In the genomic region with DNA sequence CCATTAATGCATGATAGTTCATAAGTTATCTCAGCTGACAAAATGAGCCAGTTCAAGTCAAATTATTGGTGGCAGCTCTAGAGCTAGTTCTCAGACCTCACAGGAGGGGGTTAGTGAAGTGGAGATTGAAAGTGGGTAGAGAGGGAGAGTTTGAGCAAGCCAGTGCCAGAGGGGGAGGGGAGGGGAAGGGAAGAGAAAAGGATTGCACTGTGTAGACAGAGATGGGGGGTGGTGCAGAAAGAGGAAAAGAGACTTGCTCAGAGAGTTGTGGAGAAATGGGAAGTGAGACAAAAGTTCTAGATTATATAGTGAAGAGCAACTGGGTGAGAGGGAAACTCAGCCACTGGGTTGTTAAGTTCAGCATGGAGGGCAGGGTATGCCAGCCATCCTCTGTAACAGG, we compare ENCODE assay signal across 28 mouse cellular contexts. TPM values are rescaled to one million over a fixed set of nuclear protein-coding genes. Genes with fewer than 3 reads are reported as not detected.
A peak's percentile ranks its signal among the peaks of the same experiment; 100 is the strongest.
DNase-seq lines count a peak whose midpoint lies in the region; ATAC-seq and TF ChIP-seq lines count a peak whose summit lies in the region.
"Had no signal": no experiment of that assay in that cellular context is flagged by ENCODE, and none has a peak within 500 bp of the region (broad histone marks: within the 10 kb centered on the region; RNA-seq: fewer than 3 reads in every experiment).

No protein-coding gene starts in this region.

- TF ChIP-seq EP300 in lung, postnatal 0 days (IDR thresholded peaks at IDR 0.05), result no peak

- H3K9me3 ChIP-seq in lung, postnatal 0 days (ENCODE audit: low read length), result no peaks in the 10 kb centered on the region
- H3K9me3 ChIP-seq in intestine, embryonic 16.5 days (ENCODE audit: control insufficient read depth, low read length), result no peaks in the 10 kb centered on the region
- H3K9me3 ChIP-seq: embryonic facial prominence, embryonic 12.5 days; forebrain, embryonic 15.5 days; hindbrain, embryonic 10.5 days; hindbrain, embryonic 15.5 days; kidney, embryonic 15.5 days; limb, embryonic 13.5 days; liver, embryonic 12.5 days; megakaryocyte, embryonic 14.5 days; midbrain, embryonic 12.5 days; neural tube, embryonic 13.5 days had no signal

- no peaks in the 10 kb centered on the region for H3K4me1 ChIP-seq in lung, postnatal 0 days (ENCODE audit: insufficient read depth, low read depth, low read length)
- no peaks in the 10 kb centered on the region for H3K4me1 ChIP-seq in intestine, embryonic 16.5 days (ENCODE audit: control insufficient read depth, insufficient read depth, low read length)
- H3K4me1 ChIP-seq: embryonic facial prominence, embryonic 12.5 days; forebrain, embryonic 15.5 days; hindbrain, embryonic 10.5 days; hindbrain, embryonic 15.5 days; kidney, embryonic 15.5 days; limb, embryonic 13.5 days; liver, embryonic 12.5 days; midbrain, embryonic 12.5 days; neural tube, embryonic 13.5 days had no signal

- H3K4me3 ChIP-seq in lung, postnatal 0 days (ENCODE audit: low read depth, low read length), result no peak overlapping the region
- no peak overlapping the region for H3K4me3 ChIP-seq in intestine, embryonic 16.5 days (ENCODE audit: low read length)
- H3K4me3 ChIP-seq: embryonic facial prominence, embryonic 12.5 days; forebrain, embryonic 15.5 days; hindbrain, embryonic 10.5 days; hindbrain, embryonic 15.5 days; kidney, embryonic 15.5 days; limb, embryonic 13.5 days; liver, embryonic 12.5 days; megakaryocyte, embryonic 14.5 days; midbrain, embryonic 12.5 days; neural tube, embryonic 13.5 days had no signal

- H3K27me3 ChIP-seq in lung, postnatal 0 days (replicated peaks; ENCODE audit: insufficient read depth, low read length), result no peaks in the 10 kb centered on the region
- H3K27me3 ChIP-seq in intestine, embryonic 16.5 days (replicated peaks; ENCODE audit: control insufficient read depth, insufficient read depth, low read length), result no peaks in the 10 kb centered on the region
- H3K27me3 ChIP-seq: embryonic facial prominence, embryonic 12.5 days; forebrain, embryonic 15.5 days; hindbrain, embryonic 15.5 days; kidney, embryonic 15.5 days; limb, embryonic 13.5 days; liver, embryonic 12.5 days; midbrain, embryonic 12.5 days; neural tube, embryonic 13.5 days had no signal

- no peak for TF ChIP-seq CTCF in lung, postnatal 0 days (IDR thresholded peaks at IDR 0.05)

- no peak overlapping the region for H3K27ac ChIP-seq in lung, postnatal 0 days (ENCODE audit: low read length)
- H3K27ac ChIP-seq in intestine, embryonic 16.5 days (ENCODE audit: low read length), result no peak overlapping the region
- H3K27ac ChIP-seq: embryonic facial prominence, embryonic 12.5 days; forebrain, embryonic 15.5 days; hindbrain, embryonic 10.5 days; hindbrain, embryonic 15.5 days; kidney, embryonic 15.5 days; limb, embryonic 13.5 days; liver, embryonic 12.5 days; midbrain, embryonic 12.5 days; neural tube, embryonic 13.5 days had no signal

- H3K4me2 ChIP-seq in lung, postnatal 0 days (replicated peaks; ENCODE audit: low read depth, low read length), result no peak overlapping the region
- H3K4me2 ChIP-seq in intestine, embryonic 16.5 days (ENCODE audit: low read depth, low read length), result no peak overlapping the region
- H3K4me2 ChIP-seq: embryonic facial prominence, embryonic 12.5 days; forebrain, embryonic 15.5 days; hindbrain, embryonic 15.5 days; kidney, embryonic 15.5 days; limb, embryonic 13.5 days; liver, embryonic 12.5 days; midbrain, embryonic 12.5 days; neural tube, embryonic 13.5 days had no signal

- no peaks in the 10 kb centered on the region for H3K36me3 ChIP-seq in lung, postnatal 0 days (ENCODE audit: insufficient read depth, low read length)
- H3K36me3 ChIP-seq in intestine, embryonic 16.5 days (ENCODE audit: control insufficient read depth, insufficient read depth, low read length), result no peaks in the 10 kb centered on the region
- H3K36me3 ChIP-seq: embryonic facial prominence, embryonic 12.5 days; forebrain, embryonic 15.5 days; hindbrain, embryonic 10.5 days; hindbrain, embryonic 15.5 days; kidney, embryonic 15.5 days; limb, embryonic 13.5 days; liver, embryonic 12.5 days; midbrain, embryonic 12.5 days; neural tube, embryonic 13.5 days had no signal

- no peak overlapping the region for H3K9ac ChIP-seq in lung, postnatal 0 days (replicated peaks; ENCODE audit: low read depth)
- H3K9ac ChIP-seq in intestine, embryonic 16.5 days (ENCODE audit: low read depth, low read length), result no peak overlapping the region
- H3K9ac ChIP-seq: embryonic facial prominence, embryonic 12.5 days; forebrain, embryonic 15.5 days; hindbrain, embryonic 15.5 days; kidney, embryonic 15.5 days; limb, embryonic 13.5 days; liver, embryonic 12.5 days; midbrain, embryonic 12.5 days; neural tube, embryonic 13.5 days had no signal

- peak; percentile 9 for DNase-seq in lung, postnatal 36 days
- no peak for DNase-seq in lung, postnatal 0 days (ENCODE audit: low spot score)
- peak; percentile 31 for DNase-seq in MEL-GATA-1-ER (ENCODE audit: extremely low read depth, low read depth)
- DNase-seq in thymus, postnatal 14 days, result no peak
- DNase-seq in cerebellum, postnatal 14 days, result no peak
- DNase-seq: adrenal gland, adult 8-10 months; cerebellum, adult 18-20 months; cerebellum, postnatal 10 days; embryo, embryonic 11 days; heart, postnatal 14 days; kidney, adult 18-20 months; kidney, postnatal 25 days; lung, adult 18-20 months; lung, postnatal 10 days had no signal

- no peak for ATAC-seq in lung, postnatal 0 days
- ATAC-seq in granulocyte monocyte progenitor cell, adult 5-6 weeks (replicated peaks; ENCODE audit: poor library complexity, severe bottlenecking), result peak; percentile 96
- ATAC-seq in intestine, embryonic 16.5 days, result no peak
- ATAC-seq in cerebellum, adult (ENCODE audit: insufficient number of reproducible peaks, low FRiP score, low TSS enrichment), result no peak
- ATAC-seq: forebrain, embryonic 15.5 days; inflammation-experienced regulatory T-cells, adult 6 months; liver, embryonic 12.5 days had no signal

RNA-seq across cellular contexts. Expression of gene Alg13, which starts 20.8 kb away (rescaled TPM):
- 6.3 and 7.9 TPM in 2 replicates for polyA plus RNA-seq in lung, postnatal 0 days (2015; fragmentation: Nextera tagmentation; extraction: Ambion mirVana)
- 17.2 and 25.4 TPM in 2 replicates for total RNA-seq in granulocyte monocyte progenitor cell, adult 5-6 weeks (2014; fragmentation: Nextera tagmentation)
- total RNA-seq in granulocyte monocyte progenitor cell, adult 5-6 weeks (2017), result 6.5 and 13.3 TPM in 2 replicates
- 10.7 and 11.6 TPM in 2 replicates for polyA plus RNA-seq in intestine, embryonic 16.5 days (2015; fragmentation: Nextera tagmentation; extraction: Ambion mirVana)

Comparison
In these comparisons a context has a peak if more than half of its experiments do, and no peak if none do; other contexts are left out.
1. DNase-seq: peak in lung, postnatal 36 days (single experiment) and MEL-GATA-1-ER (single experiment); none in lung, postnatal 0 days (single experiment), thymus, postnatal 14 days (single experiment) and cerebellum, postnatal 14 days (0 of 2).